Mouse (Mus musculus) heart, embryonic 10.5 days (tissue): Measurements from ENCODE around the gene Apba1. TPM values are rescaled to one million over a fixed set of nuclear protein-coding genes. Genes with fewer than 3 reads are reported as not detected.
A peak's percentile ranks its signal among the peaks of the same experiment; 100 is the strongest.

Experiments used
- DNase-seq: peaks from one replicate; pipeline ENCODE4 v3.0.0-alpha.2; 2017; ENCODE audit warnings: low spot score
- H3K27ac ChIP-seq: fragments of 300-500 bp; sonication (generic); 2 replicates; pipeline ENCODE4 v1.5.1; 2016; ENCODE audit warnings: mild to moderate bottlenecking
- H3K27me3 ChIP-seq: fragments of 300-500 bp; sonication (generic); 2 replicates; pipeline ENCODE4 v1.6.1; 2016; ENCODE audit warnings: mild to moderate bottlenecking; ENCODE audit not compliant: poor library complexity, insufficient read depth, severe bottlenecking
- H3K36me3 ChIP-seq: fragments of 300-500 bp; sonication (generic); 2 replicates; pipeline ENCODE4 v1.6.1; 2016; ENCODE audit warnings: mild to moderate bottlenecking, moderate library complexity
- H3K4me1 ChIP-seq: fragments of 300-500 bp; sonication (generic); 2 replicates; pipeline ENCODE4 v1.6.1; 2016; ENCODE audit warnings: mild to moderate bottlenecking
- H3K4me3 ChIP-seq: fragments of 300-500 bp; sonication (generic); 2 replicates; pipeline ENCODE4 v1.5.1; 2016; ENCODE audit warnings: mild to moderate bottlenecking, moderate library complexity
- H3K9me3 ChIP-seq: fragments of 300-500 bp; sonication (generic); 2 replicates; pipeline ENCODE4 v1.6.1; 2016; ENCODE audit warnings: mild to moderate bottlenecking, moderate library complexity
- WGBS: fragments of 180-500 bp; shearing (Covaris S2); methylation state at CpG from one replicate; pipeline ENCODE4 v1.1.7; 2016; 5-methylcytosine and 5-hydroxymethylcytosine counted together
- polyA plus RNA-seq: library from polyadenylated mRNA; unstranded; fragments of >200 nt; fragmentation: Nextera tagmentation; extraction: Ambion mirVana; gene quantifications from 2 replicates; pipeline ENCODE4 v1.2.1, GENCODE M21; 2016

Gene Apba1
- 0.25 and 0.28 TPM in 2 replicates for polyA plus RNA-seq

DNA sequence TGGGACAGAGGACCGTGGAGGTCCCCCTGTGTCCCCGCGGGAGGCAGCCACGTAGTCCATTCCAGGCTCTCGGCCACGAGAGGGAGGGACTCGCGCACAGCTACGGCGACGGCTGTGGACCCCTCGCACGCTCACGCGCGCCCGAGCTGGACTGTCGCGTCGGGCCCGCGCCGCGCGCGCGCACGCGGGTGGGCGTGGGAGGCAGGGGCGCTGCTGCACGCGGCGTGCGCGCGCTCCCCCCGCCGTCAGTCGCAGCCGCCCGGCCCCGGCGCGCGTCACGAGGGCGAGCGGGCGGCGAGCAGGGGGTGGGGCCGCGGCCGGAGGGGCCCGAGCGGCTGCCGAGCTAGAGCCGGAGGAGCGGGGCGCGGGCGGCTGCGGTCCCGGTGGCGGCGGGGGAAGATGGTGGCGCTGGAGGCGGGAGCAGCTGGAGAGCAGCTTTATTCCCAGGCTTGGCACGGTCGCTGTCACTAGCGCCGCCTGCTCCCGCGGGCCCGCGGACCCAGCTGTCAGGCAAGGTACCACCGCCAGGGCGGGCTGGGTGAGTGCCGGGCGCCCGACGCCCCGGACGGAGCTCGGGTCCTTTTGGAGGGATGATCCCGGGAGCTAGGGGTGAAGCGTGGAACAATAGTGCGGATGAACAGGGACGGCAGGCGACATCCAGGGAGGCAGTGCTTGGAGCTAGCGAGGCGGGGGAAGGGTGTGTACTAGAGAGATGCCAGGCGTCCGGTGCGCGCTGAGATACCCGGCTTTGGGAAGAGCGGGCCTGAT, at the start of gene Apba1:
Apba1 (plus strand) TSS at position 334 of the 768 bp plus-strand sequence.
- Histone ChIP-seq H3K4me1 (peaks cover 18% of the 10 kb centered on the region), H3K27me3 (peaks cover 27% of the 10 kb centered on the region), H3K27ac (peak within 1 kb of the TSS; percentile 89), H3K9me3 (no peaks in the 10 kb centered on the region), H3K36me3 (no peaks in the 10 kb centered on the region), H3K4me3 (peak within 1 kb of the TSS; percentile 78)
- whole genome bisulfite sequencing, result under 1% methylated on average over 73 of the region's 98 CpGs
- DNase-seq, result peak; percentile 78

DNA sequence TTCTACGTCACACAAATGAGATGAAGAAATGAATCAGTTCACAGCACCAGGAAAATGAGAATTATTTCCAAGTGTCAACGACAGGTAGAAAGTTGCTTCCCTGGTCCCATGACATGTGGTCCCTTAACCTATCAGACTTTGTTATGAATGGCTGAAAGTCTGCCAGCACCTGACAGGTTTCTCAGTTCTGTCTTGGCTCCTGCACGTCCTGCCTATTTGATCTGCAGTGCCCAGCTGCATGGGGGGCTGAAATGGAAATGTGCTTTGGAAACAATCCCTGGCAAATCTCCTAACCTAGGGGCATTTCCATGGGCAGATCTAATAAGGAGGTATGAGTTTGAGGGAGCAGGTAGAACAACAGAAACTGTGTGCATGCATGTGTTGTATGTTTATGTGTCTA, 12.2 kb upstream of the Apba1 start:
- Histone ChIP-seq H3K27ac (no peak overlapping the region), H3K4me1 (no peaks in the 10 kb centered on the region), H3K36me3 (no peaks in the 10 kb centered on the region), H3K27me3 (no peaks in the 10 kb centered on the region), H3K4me3 (no peak overlapping the region), H3K9me3 (no peaks in the 10 kb centered on the region)
- WGBS, result 75% methylated on average over 3 of the region's 3 CpGs
- no peak for DNase-seq

DNA sequence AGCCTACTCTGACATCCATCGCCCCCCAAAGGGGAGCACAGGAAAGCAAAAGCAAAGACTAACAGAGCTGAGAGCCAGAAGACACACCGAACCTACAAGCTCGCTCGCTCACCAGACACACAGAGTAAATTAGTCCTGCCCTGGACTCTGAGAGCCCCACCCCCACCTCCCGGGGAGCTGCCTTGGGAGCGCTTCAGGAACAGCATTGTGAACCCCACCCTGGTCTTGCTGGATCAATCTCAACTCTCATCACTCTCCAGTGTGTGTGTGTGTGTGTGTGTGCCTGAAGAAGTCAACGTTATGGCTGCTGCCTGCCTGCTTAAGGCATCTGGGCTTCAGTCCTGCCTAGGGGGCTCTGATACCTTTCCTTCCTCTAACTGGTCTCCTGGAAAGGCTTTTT, 1.7 kb upstream of the Apba1 start:
- no peak overlapping the region for H3K27ac ChIP-seq
- peaks cover 27% of the 10 kb centered on the region for H3K27me3 ChIP-seq
- no peaks in the 10 kb centered on the region for H3K9me3 ChIP-seq
- no peaks in the 10 kb centered on the region for H3K36me3 ChIP-seq
- H3K4me3 ChIP-seq, result peak overlapping the region; percentile 29
- DNase-seq, result peak; percentile 56
- 10% methylated on average over 7 of the region's 7 CpGs for WGBS
- peaks cover 18% of the 10 kb centered on the region for H3K4me1 ChIP-seq

DNA sequence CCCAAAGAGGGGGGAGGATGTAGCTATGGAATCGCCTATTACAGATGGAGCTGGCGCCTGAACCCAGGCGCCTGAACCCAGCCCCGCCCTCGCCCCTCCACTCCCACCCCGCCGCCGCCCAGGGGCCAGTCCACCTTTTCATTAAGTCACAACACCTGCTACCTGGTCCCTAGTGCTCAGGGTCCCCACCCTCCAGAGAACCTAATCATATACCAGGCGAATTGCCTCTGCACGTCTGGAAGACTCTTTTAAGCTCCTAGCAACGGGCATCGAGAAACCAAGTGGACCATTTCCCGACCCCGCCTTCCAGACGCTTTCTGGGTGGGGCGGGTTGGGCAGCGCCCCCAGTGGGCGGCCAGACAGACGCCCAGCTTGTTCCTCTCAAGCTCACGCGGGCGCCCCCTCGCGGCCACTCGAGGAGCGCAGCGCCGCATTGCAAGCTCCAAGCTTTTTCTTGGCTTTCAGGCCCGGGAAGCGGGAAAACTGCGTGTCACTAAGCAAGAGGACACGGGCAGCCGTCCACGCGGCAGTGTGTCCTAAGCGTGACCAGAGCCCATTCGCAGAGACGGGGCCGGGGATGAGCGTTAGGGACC, 630 bp upstream of the Apba1 start:
- H3K4me1 ChIP-seq, result peaks cover 18% of the 10 kb centered on the region
- peak overlapping the region; percentile 89 for H3K27ac ChIP-seq

DNA sequence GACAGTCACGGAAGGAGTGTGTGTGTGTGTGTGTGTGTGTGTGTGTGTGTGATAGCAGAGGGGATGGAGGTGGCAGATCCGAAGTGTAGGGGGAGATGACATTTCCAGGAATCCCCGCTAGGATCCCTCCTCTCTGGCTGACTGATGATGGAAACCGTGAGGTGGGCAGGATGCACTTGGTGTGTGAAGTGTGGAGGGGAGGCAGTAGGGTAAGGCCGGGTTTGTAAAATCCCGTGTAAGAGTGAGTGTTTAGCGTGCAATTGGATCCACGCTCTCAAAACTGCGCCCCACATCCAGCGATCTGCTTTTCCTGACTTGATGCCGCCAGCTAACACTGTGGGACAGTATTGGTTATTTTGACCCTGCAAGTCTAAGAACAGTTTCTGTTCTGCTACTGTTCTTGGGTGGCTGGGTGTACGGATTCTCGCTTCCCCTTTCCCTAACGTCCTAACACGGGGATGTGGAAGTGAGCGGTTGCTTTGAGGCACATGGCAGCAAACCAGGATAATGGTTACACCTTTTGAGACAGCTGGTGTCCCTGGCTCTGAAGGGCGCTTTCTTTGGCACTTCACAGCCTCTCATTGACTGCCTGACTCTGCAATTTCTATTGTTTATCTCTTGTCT, 747 bp downstream of the Apba1 start:
- Histone ChIP-seq H3K27ac (0 out of 2 replicates have a peak overlapping the region, but pooled peaks have one; percentile 89), H3K27me3 (peaks cover 27% of the 10 kb centered on the region), H3K4me3 (peak overlapping the region; percentile 78), H3K9me3 (no peaks in the 10 kb centered on the region), H3K36me3 (no peaks in the 10 kb centered on the region), H3K4me1 (peaks cover 18% of the 10 kb centered on the region)
- DNase-seq, result no peak
- WGBS, result 3% methylated on average over 17 of the region's 17 CpGs

More for the DNA sequence above, 630 bp upstream of the Apba1 start:
- peaks cover 27% of the 10 kb centered on the region for H3K27me3 ChIP-seq
- WGBS, result under 1% methylated on average over 40 of the region's 40 CpGs
- no peaks in the 10 kb centered on the region for H3K9me3 ChIP-seq
- peak overlapping the region; percentile 78 for H3K4me3 ChIP-seq
- DNase-seq, result peak; percentile 95
- no peaks in the 10 kb centered on the region for H3K36me3 ChIP-seq

DNA sequence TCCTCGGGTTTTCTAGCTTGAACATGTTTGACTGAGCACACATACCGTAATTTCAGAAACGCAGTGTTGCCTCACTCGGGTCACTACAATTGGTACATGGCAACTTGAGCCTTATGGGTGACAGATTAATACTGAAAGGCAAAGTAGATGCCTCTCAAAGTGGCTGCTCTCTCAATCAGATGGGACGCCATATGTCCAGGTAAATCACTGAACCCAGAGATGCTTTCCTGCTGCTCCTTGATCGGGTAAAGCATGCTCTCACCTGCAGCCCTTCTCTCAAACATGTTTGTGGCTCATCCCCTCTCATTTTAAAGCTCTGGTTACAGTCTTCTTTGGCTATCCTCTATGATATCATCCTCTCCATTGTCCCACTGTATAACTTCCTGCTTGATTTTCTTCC, 4.7 kb downstream of the Apba1 start:
- DNase-seq, result no peak
- Histone ChIP-seq H3K27me3 (peaks cover 27% of the 10 kb centered on the region), H3K4me1 (0 out of 2 replicates have a peak, but pooled peaks cover 9% of the 10 kb centered on the region), H3K9me3 (no peaks in the 10 kb centered on the region), H3K27ac (no peak overlapping the region), H3K4me3 (no peak overlapping the region), H3K36me3 (no peaks in the 10 kb centered on the region)
- WGBS, result 84% methylated on average over 6 of the region's 6 CpGs

DNA sequence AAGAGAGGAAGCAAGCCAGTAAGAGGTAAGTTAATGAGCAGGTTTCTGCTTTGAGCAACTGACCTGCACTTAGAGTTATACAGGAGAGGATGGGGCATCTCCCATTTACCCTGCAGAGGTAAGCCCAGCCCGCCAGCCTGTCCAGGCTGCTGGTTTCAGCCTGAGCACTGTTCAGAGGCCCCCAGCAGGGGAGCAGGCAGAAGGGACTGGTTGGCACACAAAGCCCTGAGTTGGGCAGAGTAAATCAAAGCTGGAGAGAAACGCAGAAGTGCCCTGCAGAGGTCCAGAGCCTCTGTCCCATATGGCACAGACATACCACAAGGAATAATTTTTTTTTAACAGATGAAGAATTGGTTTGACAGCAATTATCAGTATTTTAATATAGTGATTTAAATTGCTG, 5.4 kb downstream of the Apba1 start:
- Histone ChIP-seq H3K36me3 (no peaks in the 10 kb centered on the region), H3K9me3 (no peaks in the 10 kb centered on the region), H3K27ac (no peak overlapping the region), H3K4me1 (0 out of 2 replicates have a peak, but pooled peaks cover 7% of the 10 kb centered on the region), H3K4me3 (no peak overlapping the region), H3K27me3 (peaks cover 26% of the 10 kb centered on the region)
- WGBS, result 72% methylated on average over 2 of the region's 2 CpGs
- DNase-seq, result no peak

DNA sequence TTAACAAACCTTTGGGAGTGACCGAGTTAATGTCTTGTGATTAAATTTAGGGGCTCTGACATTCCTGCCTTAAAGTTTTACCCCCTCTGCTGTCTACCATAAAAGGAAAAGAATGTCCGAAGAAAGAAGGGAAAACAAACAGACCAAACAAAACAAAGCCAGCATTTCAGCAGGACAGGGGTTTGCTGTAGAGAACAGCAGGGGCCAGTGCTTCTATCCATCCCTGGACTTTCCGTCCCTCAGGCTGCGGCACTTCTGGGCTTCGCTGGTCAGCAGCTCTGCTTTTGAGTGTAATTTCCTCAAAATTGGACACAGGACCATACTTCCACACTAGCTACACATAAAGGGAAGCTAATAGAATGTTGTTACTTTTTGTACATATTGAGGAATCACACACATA, 10.2 kb downstream of the Apba1 start:
- H3K27me3 ChIP-seq, result no peaks in the 10 kb centered on the region
- H3K27ac ChIP-seq, result no peak overlapping the region
- 62% methylated on average over 5 of the region's 5 CpGs for whole genome bisulfite sequencing
- H3K4me3 ChIP-seq, result no peak overlapping the region
- no peaks in the 10 kb centered on the region for H3K36me3 ChIP-seq
- no peaks in the 10 kb centered on the region for H3K9me3 ChIP-seq
- DNase-seq, result no peak
- no peaks in the 10 kb centered on the region for H3K4me1 ChIP-seq

DNA sequence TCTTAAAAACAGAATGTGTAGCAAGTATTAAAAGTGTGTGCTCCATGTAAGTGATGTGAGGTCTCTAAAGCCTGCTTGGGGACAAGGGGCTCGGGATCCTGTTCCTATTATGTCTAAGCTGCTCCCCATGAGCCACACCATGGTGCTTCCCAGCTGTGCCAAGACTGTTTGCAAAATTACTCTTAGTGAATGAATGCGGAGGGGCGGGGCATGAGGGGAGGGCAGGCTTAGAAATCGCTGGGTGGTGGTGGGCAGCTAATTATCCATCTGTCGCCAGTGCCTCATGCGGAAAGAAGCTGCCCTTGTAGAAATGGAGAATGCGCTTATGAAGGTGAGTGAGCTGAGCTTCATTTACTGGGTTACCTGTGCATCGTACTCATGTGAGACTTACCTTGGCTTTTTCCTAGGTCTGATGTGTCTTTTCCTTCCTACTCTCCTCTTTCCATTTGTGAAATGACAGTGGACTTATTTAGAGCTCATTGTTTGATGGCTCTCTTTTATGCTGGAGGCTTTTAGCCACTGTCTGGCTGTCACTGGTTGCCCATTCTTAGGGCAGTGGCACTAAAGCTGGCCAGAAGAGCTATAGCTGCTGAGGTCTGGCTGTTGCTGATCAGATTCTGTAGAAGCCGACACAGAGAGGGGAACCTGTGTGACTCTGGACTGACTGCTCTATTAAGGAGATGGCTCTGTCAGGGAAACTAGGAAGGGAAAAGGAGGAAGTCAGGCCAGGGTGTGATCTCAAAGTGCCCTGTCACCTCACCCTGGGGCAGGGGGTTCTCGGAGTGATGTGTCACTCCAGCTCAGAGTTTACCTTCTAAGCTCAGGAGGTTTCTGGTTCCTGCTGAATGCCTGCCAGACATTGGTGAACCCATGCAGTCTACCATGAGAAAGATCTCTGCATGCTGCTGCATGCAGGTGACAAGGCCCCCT, 12.1 kb downstream of the Apba1 start:
- no peak for DNase-seq
- Histone ChIP-seq H3K27ac (no peak overlapping the region), H3K27me3 (no peaks in the 10 kb centered on the region), H3K36me3 (no peaks in the 10 kb centered on the region), H3K4me3 (no peak overlapping the region), H3K9me3 (no peaks in the 10 kb centered on the region), H3K4me1 (no peaks in the 10 kb centered on the region)
- 58% methylated on average over 10 of the region's 10 CpGs for WGBS

DNA sequence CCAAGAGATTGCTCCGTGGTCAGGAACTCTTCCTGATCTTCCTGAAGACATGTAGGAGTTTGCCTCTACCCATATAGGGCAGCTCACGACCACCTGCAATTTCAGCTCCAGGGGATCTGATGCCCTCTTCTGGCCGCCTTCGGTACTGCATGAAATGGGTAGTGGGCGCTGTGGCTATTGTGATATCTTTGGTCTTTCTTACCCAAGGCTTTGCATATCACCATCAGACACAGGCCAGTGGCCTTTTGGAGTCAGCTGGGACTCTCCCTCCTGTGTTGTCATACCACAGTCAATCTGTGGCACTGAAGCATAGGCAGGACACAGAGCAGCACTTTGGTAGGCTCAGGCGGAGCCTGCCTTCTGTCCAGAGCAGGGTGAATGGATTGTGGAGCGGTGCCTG, 13.3 kb downstream of the Apba1 start:
- 63% methylated on average over 7 of the region's 7 CpGs for WGBS
- no peak overlapping the region for H3K4me3 ChIP-seq
- H3K36me3 ChIP-seq, result no peaks in the 10 kb centered on the region
- no peak overlapping the region for H3K27ac ChIP-seq
- no peaks in the 10 kb centered on the region for H3K4me1 ChIP-seq
- no peaks in the 10 kb centered on the region for H3K9me3 ChIP-seq
- DNase-seq, result no peak
- no peaks in the 10 kb centered on the region for H3K27me3 ChIP-seq

DNA sequence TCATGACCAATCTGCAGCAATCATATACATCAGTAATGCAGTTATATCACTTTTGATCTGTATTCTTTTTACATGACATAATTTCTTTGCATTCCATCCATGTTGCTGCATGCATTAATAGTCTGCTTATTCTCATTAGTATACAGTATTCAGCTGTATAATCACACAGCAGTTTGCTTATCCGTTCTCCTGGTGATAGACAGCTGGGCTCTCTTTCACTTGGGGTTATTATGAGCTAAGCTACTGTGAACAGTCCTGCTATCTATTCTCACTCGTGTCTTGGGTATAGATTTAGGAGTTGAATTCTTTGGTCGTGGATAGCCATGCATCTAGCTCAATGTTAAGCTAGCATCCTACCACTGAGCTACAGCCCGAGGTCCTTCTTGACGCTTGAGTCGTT, 16.7 kb downstream of the Apba1 start:
- DNase-seq, result no peak
- H3K9me3 ChIP-seq, result no peaks in the 10 kb centered on the region
- no peaks in the 10 kb centered on the region for H3K36me3 ChIP-seq
- peaks cover 5% of the 10 kb centered on the region for H3K4me1 ChIP-seq
- WGBS, result 78% methylated on average over 6 of the region's 6 CpGs
- H3K27ac ChIP-seq, result no peak overlapping the region
- H3K27me3 ChIP-seq, result no peaks in the 10 kb centered on the region
- no peak overlapping the region for H3K4me3 ChIP-seq

DNA sequence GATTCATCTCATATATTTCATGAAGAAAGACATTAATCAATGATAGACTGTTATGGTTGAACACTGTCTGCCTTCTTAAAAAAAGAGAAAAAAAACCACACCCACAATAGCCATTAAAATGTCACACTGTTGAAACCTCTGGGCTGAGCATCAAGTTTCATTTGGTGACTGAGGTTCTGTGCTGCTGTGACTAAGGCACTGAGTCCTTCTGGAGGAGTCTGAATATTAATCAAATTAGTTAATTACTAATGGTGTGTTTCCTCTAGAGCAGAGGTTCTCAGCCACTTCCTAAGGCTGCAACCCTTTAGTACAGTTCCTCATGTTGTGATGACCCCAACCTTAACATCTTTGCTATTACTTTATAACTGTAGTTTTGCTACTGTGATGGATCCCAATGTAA, 20.4 kb downstream of the Apba1 start:
- Histone ChIP-seq H3K27ac (no peak overlapping the region), H3K4me1 (peaks cover 11% of the 10 kb centered on the region), H3K4me3 (no peak overlapping the region), H3K36me3 (no peaks in the 10 kb centered on the region), H3K9me3 (no peaks in the 10 kb centered on the region), H3K27me3 (no peaks in the 10 kb centered on the region)
- no peak for DNase-seq
